Mouse (Mus musculus) neural tube, embryonic 11.5 days (tissue): ENCODE data around the gene Bcl2. TPM values are rescaled to one million over a fixed set of nuclear protein-coding genes. Genes with fewer than 3 reads are reported as not detected.

Experiments used
- ATAC-seq: fragments of 200-750 bp; cut with Nextera tagmentation; 2 replicates; pipeline ENCODE4 v1.8.0; 2017; ENCODE audit warnings: moderate number of reproducible peaks, mild to moderate bottlenecking, moderate TSS enrichment, moderate library complexity; ENCODE audit not compliant: insufficient read depth, low FRiP score, low TSS enrichment
- DNase-seq: peaks from one replicate; pipeline ENCODE4 v3.0.0-alpha.2; 2015; ENCODE audit warnings: low spot score
- H3K27ac ChIP-seq: fragments of 300-500 bp; sonication (generic); 2 replicates; pipeline ENCODE4 v1.5.1; 2014; ENCODE audit warnings: low read depth, mild to moderate bottlenecking, low read length
- H3K27me3 ChIP-seq: fragments of 300-500 bp; sonication (generic); 2 replicates; pipeline ENCODE4 v1.6.1; 2014; ENCODE audit warnings: mild to moderate bottlenecking, low read length, mixed read lengths; ENCODE audit not compliant: control insufficient read depth, insufficient read depth
- H3K36me3 ChIP-seq: fragments of 300-500 bp; sonication (generic); 2 replicates; pipeline ENCODE4 v1.6.1; 2014; ENCODE audit warnings: mild to moderate bottlenecking, low read length, moderate library complexity, mixed read lengths; ENCODE audit not compliant: control insufficient read depth, insufficient read depth
- H3K4me1 ChIP-seq: fragments of 300-500 bp; sonication (generic); 2 replicates; pipeline ENCODE4 v1.6.1; 2014; ENCODE audit warnings: low read length, mixed read lengths; ENCODE audit not compliant: control insufficient read depth, insufficient read depth
- H3K4me2 ChIP-seq: fragments of 300-500 bp; sonication (generic); 2 replicates; pipeline ENCODE4 v1.6.1; 2014; ENCODE audit warnings: low read depth, mild to moderate bottlenecking, moderate library complexity
- H3K4me3 ChIP-seq: fragments of 300-500 bp; sonication (generic); 2 replicates; pipeline ENCODE4 v1.5.1; 2014; ENCODE audit warnings: low read depth, low read length
- H3K9ac ChIP-seq: fragments of 300-500 bp; sonication (generic); 2 replicates; pipeline ENCODE4 v1.6.1; 2014; ENCODE audit warnings: mild to moderate bottlenecking, low read length
- H3K9me3 ChIP-seq: fragments of 300-500 bp; sonication (generic); 2 replicates; pipeline ENCODE4 v1.6.1; 2016; ENCODE audit warnings: low read length; ENCODE audit not compliant: control insufficient read depth
- WGBS: fragments of 180-500 bp; shearing (Covaris S2); extraction: QIAGEN DNeasy Blood & Tissue Kit; methylation state at CpG from one replicate; pipeline ENCODE4 v1.1.7; 2014; 5-methylcytosine and 5-hydroxymethylcytosine counted together
- polyA plus RNA-seq: library from polyadenylated mRNA; unstranded; fragments of >200 nt; fragmentation: Nextera tagmentation; extraction: Ambion mirVana; gene quantifications from 2 replicates; pipeline ENCODE4 v1.2.1, GENCODE M21; 2014

Gene Bcl2
- polyA plus RNA-seq, 1 experiment from 2014 or later = 5.5 TPM

DNA sequence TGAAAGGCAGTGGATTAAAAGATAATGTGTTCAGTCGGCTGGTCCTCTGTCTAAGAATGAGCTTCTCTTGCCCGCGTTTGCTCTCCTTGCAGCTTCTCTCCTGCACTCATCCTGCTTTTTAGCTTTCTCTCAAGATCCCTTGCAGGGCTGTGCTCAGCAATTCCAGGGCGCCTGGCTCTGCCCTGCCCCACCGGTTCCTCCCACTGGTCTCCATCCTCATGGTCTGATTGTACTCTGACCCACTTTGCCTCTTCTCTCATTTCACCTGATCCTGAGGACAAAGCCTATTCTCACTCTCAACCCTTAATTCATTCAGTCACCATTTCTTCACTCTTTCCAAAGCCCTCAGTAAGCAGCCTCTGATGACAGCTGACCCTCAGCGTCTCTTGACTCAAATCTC is 102.8 kb downstream of the Bcl2 start:
- ATAC-seq = no peak
- no peaks in the 10 kb centered on the region for H3K27me3 ChIP-seq
- H3K9ac ChIP-seq = no peak overlapping the region
- H3K4me1 ChIP-seq = no peaks in the 10 kb centered on the region
- no peak overlapping the region for H3K4me3 ChIP-seq
- no peak overlapping the region for H3K27ac ChIP-seq
- H3K9me3 ChIP-seq = no peaks in the 10 kb centered on the region
- H3K4me2 ChIP-seq = no peak overlapping the region
- WGBS = 91% methylated on average over 6 of the region's 6 CpGs
- no peak for DNase-seq
- no peaks in the 10 kb centered on the region for H3K36me3 ChIP-seq

- H3K9ac ChIP-seq = no peak overlapping the region
- DNase-seq = no peak
Observed at GRCm38 (mm10) chr1:106608098-106608778, 105.8 kb downstream of the Bcl2 start.

GRCm38 (mm10) chr1:106606951-106607350 is 107.1 kb downstream of the Bcl2 start:
- whole genome bisulfite sequencing = 86% methylated on average over 5 of the region's 5 CpGs
- DNase-seq (no peak), ATAC-seq (no peak)
- no peak overlapping the region for H3K9ac ChIP-seq
- no peak overlapping the region for H3K4me3 ChIP-seq
- H3K27ac ChIP-seq = no peak overlapping the region
- no peak overlapping the region for H3K4me2 ChIP-seq
- no peaks in the 10 kb centered on the region for H3K9me3 ChIP-seq
- no peaks in the 10 kb centered on the region for H3K36me3 ChIP-seq
- H3K27me3 ChIP-seq = no peaks in the 10 kb centered on the region
- peaks cover 6% of the 10 kb centered on the region; the same call in 1 of the 2 replicates for H3K4me1 ChIP-seq

More at GRCm38 (mm10) chr1:106608098-106608778, 105.8 kb downstream of the Bcl2 start:
- Histone ChIP-seq H3K27me3 (no peaks in the 10 kb centered on the region), H3K9me3 (no peaks in the 10 kb centered on the region), H3K4me1 (peaks cover 5% of the 10 kb centered on the region; the same call in 1 of the 2 replicates), H3K4me3 (no peak overlapping the region), H3K4me2 (no peak overlapping the region), H3K27ac (no peak overlapping the region), H3K36me3 (no peaks in the 10 kb centered on the region)
- no peak for ATAC-seq
- 89% methylated on average over 4 of the region's 4 CpGs for WGBS

GRCm38 (mm10) chr1:106603406-106603805 is 110.7 kb downstream of the Bcl2 start:
- H3K4me1 ChIP-seq = peaks cover 6% of the 10 kb centered on the region; the same call in 1 of the 2 replicates
- H3K4me2 ChIP-seq = no peak overlapping the region
- no peaks in the 10 kb centered on the region for H3K36me3 ChIP-seq
- ATAC-seq (no peak), DNase-seq (no peak)
- no peak overlapping the region for H3K4me3 ChIP-seq
- 50% methylated on average over 4 of the region's 4 CpGs for WGBS
- H3K27ac ChIP-seq = no peak overlapping the region
- H3K9me3 ChIP-seq = no peaks in the 10 kb centered on the region
- no peaks in the 10 kb centered on the region for H3K27me3 ChIP-seq
- H3K9ac ChIP-seq = peak overlapping the region; percentile 22; the same call in 1 of the 2 replicates

- ATAC-seq (no peak), DNase-seq (peak; percentile 34)
- Histone ChIP-seq H3K36me3 (no peaks in the 10 kb centered on the region), H3K9ac (peak overlapping the region; percentile 22; the same call in 1 of the 2 replicates), H3K9me3 (no peaks in the 10 kb centered on the region), H3K4me2 (no peak overlapping the region), H3K4me3 (no peak overlapping the region), H3K27ac (no peak overlapping the region), H3K27me3 (no peaks in the 10 kb centered on the region), H3K4me1 (peaks cover 6% of the 10 kb centered on the region; the same call in 1 of the 2 replicates)
- WGBS = 27% methylated on average over 6 of the region's 6 CpGs
Observed at GRCm38 (mm10) chr1:106602941-106603340, 111.1 kb downstream of the Bcl2 start.

- Histone ChIP-seq H3K4me3 (no peak overlapping the region), H3K9me3 (no peaks in the 10 kb centered on the region), H3K9ac (no peak overlapping the region), H3K4me1 (peaks cover 6% of the 10 kb centered on the region; the same call in 1 of the 2 replicates), H3K27ac (no peak overlapping the region), H3K4me2 (no peak overlapping the region), H3K27me3 (no peaks in the 10 kb centered on the region), H3K36me3 (no peaks in the 10 kb centered on the region)
- WGBS = 68% methylated on average over 5 of the region's 5 CpGs
- no peak for DNase-seq
- ATAC-seq = no peak
Observed at GRCm38 (mm10) chr1:106602536-106602935, 111.5 kb downstream of the Bcl2 start.

DNA sequence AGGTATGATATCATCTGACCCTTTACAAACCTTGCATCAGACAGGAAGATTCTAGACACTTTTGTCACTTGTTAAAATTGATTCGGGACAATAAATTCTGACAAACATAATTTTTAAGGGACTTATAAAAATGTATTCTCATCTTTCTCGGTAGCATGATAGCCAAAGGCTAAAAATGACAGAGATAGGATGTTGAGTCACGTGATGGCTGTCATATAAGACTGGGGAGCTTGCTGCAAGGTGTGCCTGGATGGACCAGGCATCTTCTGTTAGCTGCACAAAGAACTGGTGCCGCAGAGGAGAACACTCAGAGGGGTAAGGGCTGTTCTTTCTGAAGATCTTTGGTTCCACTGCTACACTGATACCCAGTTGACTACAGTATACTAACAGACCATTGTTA is 112.8 kb downstream of the Bcl2 start:
- ATAC-seq = no peak
- no peak overlapping the region for H3K9ac ChIP-seq
- peaks cover 6% of the 10 kb centered on the region; the same call in 1 of the 2 replicates for H3K4me1 ChIP-seq
- WGBS = 90% methylated on average over 4 of the region's 4 CpGs
- no peak overlapping the region for H3K27ac ChIP-seq
- no peak for DNase-seq
- H3K4me3 ChIP-seq = no peak overlapping the region
- H3K36me3 ChIP-seq = no peaks in the 10 kb centered on the region
- H3K4me2 ChIP-seq = no peak overlapping the region
- H3K27me3 ChIP-seq = no peaks in the 10 kb centered on the region
- H3K9me3 ChIP-seq = no peaks in the 10 kb centered on the region

GRCm38 (mm10) chr1:106600841-106601240 is 113.2 kb downstream of the Bcl2 start:
- Histone ChIP-seq H3K27me3 (no peaks in the 10 kb centered on the region), H3K4me3 (no peak overlapping the region), H3K4me1 (peaks cover 6% of the 10 kb centered on the region; the same call in 1 of the 2 replicates), H3K36me3 (no peaks in the 10 kb centered on the region), H3K4me2 (no peak overlapping the region), H3K27ac (no peak overlapping the region), H3K9ac (no peak overlapping the region), H3K9me3 (no peaks in the 10 kb centered on the region)
- WGBS = 85% methylated on average over 5 of the region's 5 CpGs
- DNase-seq = no peak
- no peak for ATAC-seq

- no peak overlapping the region for H3K4me2 ChIP-seq
- DNase-seq (no peak), ATAC-seq (no peak)
- no peaks in the 10 kb centered on the region for H3K36me3 ChIP-seq
- no peak overlapping the region for H3K9ac ChIP-seq
- no peaks in the 10 kb centered on the region for H3K27me3 ChIP-seq
- H3K4me1 ChIP-seq = 0 out of 2 replicates have a peak, but pooled peaks cover under 1% of the 10 kb centered on the region
- no peak overlapping the region for H3K27ac ChIP-seq
- H3K4me3 ChIP-seq = no peak overlapping the region
- H3K9me3 ChIP-seq = no peaks in the 10 kb centered on the region
- WGBS = 90% methylated on average over 2 of the region's 2 CpGs
Observed at GRCm38 (mm10) chr1:106598292-106598583, 115.8 kb downstream of the Bcl2 start.
